Mouse (Mus musculus) heart, embryonic 14.5 days (tissue): ENCODE measurements around the gene Glud1. TPM values are rescaled to one million over a fixed set of nuclear protein-coding genes. Genes with fewer than 3 reads are reported as not detected.

Source experiments
- ATAC-seq: fragments of 200-750 bp; cut with Nextera tagmentation; 2 replicates; pipeline ENCODE4 v1.8.0; 2017; ENCODE audit warnings: low read depth, moderate TSS enrichment; ENCODE audit not compliant: insufficient number of reproducible peaks, insufficient read depth, low FRiP score
- H3K27ac ChIP-seq, 2 experiments: fragments of 200-500 bp in 1 of 2; fragments of 300-500 bp in 1 of 2; sonication (generic) in 1 of 2; replicated peaks in 1 of 2; 2 replicates each; pipeline ENCODE4 v1.5.1; 2012 to 2014; ENCODE audit warnings: low read depth in 2 of 2, low read length in 2 of 2, control low read depth in 1 of 2, mild to moderate bottlenecking in 1 of 2, mixed read lengths in 1 of 2; ENCODE audit not compliant: control insufficient read depth in 1 of 2, insufficient read depth in 1 of 2
- H3K27me3 ChIP-seq: fragments of 300-500 bp; sonication (generic); 2 replicates; pipeline ENCODE4 v1.6.1; 2014; ENCODE audit warnings: mild to moderate bottlenecking, low read length, control low read depth; ENCODE audit not compliant: control insufficient read depth, insufficient read depth
- H3K36me3 ChIP-seq: fragments of 300-500 bp; sonication (generic); 2 replicates; pipeline ENCODE4 v1.6.1; 2014; ENCODE audit warnings: mild to moderate bottlenecking, control low read depth, low read length, mixed read lengths; ENCODE audit not compliant: control insufficient read depth, insufficient read depth
- H3K4me1 ChIP-seq, 2 experiments: fragments of 200-500 bp in 1 of 2; fragments of 300-500 bp in 1 of 2; sonication (generic) in 1 of 2; 2 replicates each; pipeline ENCODE4 v1.6.1; 2012 to 2014; ENCODE audit warnings: low read length in 2 of 2, control low read depth in 1 of 2, mixed read lengths in 1 of 2; ENCODE audit not compliant: control insufficient read depth in 2 of 2, insufficient read depth in 2 of 2
- H3K4me2 ChIP-seq: fragments of 300-500 bp; sonication (generic); 2 replicates; pipeline ENCODE4 v1.6.1; 2014; ENCODE audit warnings: mild to moderate bottlenecking, low read length
- H3K4me3 ChIP-seq, 2 experiments: fragments of 200-500 bp in 1 of 2; fragments of 300-500 bp in 1 of 2; sonication (generic) in 1 of 2; 2 replicates each; pipeline ENCODE4 v1.5.1; 2012 to 2014; ENCODE audit warnings: low read length in 2 of 2, mild to moderate bottlenecking in 2 of 2, control low read depth in 1 of 2, low read depth in 1 of 2, moderate library complexity in 1 of 2; ENCODE audit not compliant: control insufficient read depth in 1 of 2, insufficient read depth in 1 of 2
- H3K9ac ChIP-seq: fragments of 300-500 bp; sonication (generic); 2 replicates; pipeline ENCODE4 v1.6.1; 2014; ENCODE audit warnings: mild to moderate bottlenecking, low read length
- H3K9me3 ChIP-seq: fragments of 300-500 bp; sonication (generic); 2 replicates; pipeline ENCODE4 v1.6.1; 2016; ENCODE audit warnings: low read length, control low read depth; ENCODE audit not compliant: control insufficient read depth
- WGBS: fragments of 180-500 bp; shearing (Covaris S2); extraction: QIAGEN DNeasy Blood & Tissue Kit; methylation state at CpG from one replicate; pipeline ENCODE4 v1.1.7; 2014; 5-methylcytosine and 5-hydroxymethylcytosine counted together
- polyA plus RNA-seq: library from polyadenylated mRNA; unstranded; fragments of >200 nt; fragmentation: Nextera tagmentation; extraction: Ambion mirVana; gene quantifications from 2 replicates; pipeline ENCODE4 v1.2.1, GENCODE M21; 2014

The Glud1 gene
- polyA plus RNA-seq, 1 experiment from 2014 or later: 68.0 TPM

GRCm38 (mm10) chr14:34281736-34282269, 28.7 kb upstream of the Glud1 start:
- H3K27ac ChIP-seq: no peak overlapping the region
- H3K9ac ChIP-seq: no peak overlapping the region
- no peak overlapping the region for H3K4me3 ChIP-seq
- no peaks in the 10 kb centered on the region for H3K36me3 ChIP-seq
- H3K4me2 ChIP-seq: no peak overlapping the region
- no peaks in the 10 kb centered on the region for H3K4me1 ChIP-seq
- H3K9me3 ChIP-seq: no peaks in the 10 kb centered on the region
- ATAC-seq: no peak
- H3K27me3 ChIP-seq: no peaks in the 10 kb centered on the region
- 88% methylated on average over 5 of the region's 5 CpGs for WGBS

- H3K9ac ChIP-seq: no peak overlapping the region
- H3K9me3 ChIP-seq: no peaks in the 10 kb centered on the region
- H3K36me3 ChIP-seq: no peaks in the 10 kb centered on the region
- no peaks in the 10 kb centered on the region for H3K4me1 ChIP-seq
- no peak overlapping the region for H3K4me2 ChIP-seq
- H3K27ac ChIP-seq: no peak overlapping the region
- H3K4me3 ChIP-seq: no peak overlapping the region
- 55% methylated on average over 2 of the region's 2 CpGs for WGBS
- ATAC-seq: no peak
- H3K27me3 ChIP-seq: no peaks in the 10 kb centered on the region
Measured at GRCm38 (mm10) chr14:34288396-34288795, 22.1 kb upstream of the Glud1 start.

GRCm38 (mm10) chr14:34289259-34290015, 21.1 kb upstream of the Glud1 start:
- no peaks in the 10 kb centered on the region for H3K4me1 ChIP-seq
- no peaks in the 10 kb centered on the region for H3K27me3 ChIP-seq
- no peaks in the 10 kb centered on the region for H3K9me3 ChIP-seq
- H3K9ac ChIP-seq: no peak overlapping the region
- H3K4me2 ChIP-seq: no peak overlapping the region
- no peak overlapping the region for H3K4me3 ChIP-seq
- WGBS: 91% methylated on average over 3 of the region's 3 CpGs
- no peak overlapping the region for H3K27ac ChIP-seq
- ATAC-seq: no peak
- H3K36me3 ChIP-seq: no peaks in the 10 kb centered on the region

GRCm38 (mm10) chr14:34290229-34290628, 20.3 kb upstream of the Glud1 start:
- H3K4me3 ChIP-seq: no peak overlapping the region
- H3K9ac ChIP-seq: no peak overlapping the region
- no peak for ATAC-seq
- no peak overlapping the region for H3K27ac ChIP-seq
- WGBS: 29% methylated on average over 1 of the region's 1 CpGs
- H3K4me2 ChIP-seq: no peak overlapping the region
- H3K36me3 ChIP-seq: no peaks in the 10 kb centered on the region
- H3K27me3 ChIP-seq: no peaks in the 10 kb centered on the region
- H3K4me1 ChIP-seq: no peaks in the 10 kb centered on the region
- H3K9me3 ChIP-seq: no peaks in the 10 kb centered on the region

- no peak for ATAC-seq
- Histone ChIP-seq H3K27me3 (no peaks in the 10 kb centered on the region), H3K4me1 (peaks cover 3 to 5% of the 10 kb centered on the region in 2 experiments), H3K36me3 (no peaks in the 10 kb centered on the region), H3K27ac (no peak overlapping the region), H3K9ac (no peak overlapping the region), H3K4me2 (no peak overlapping the region), H3K4me3 (no peak overlapping the region), H3K9me3 (no peaks in the 10 kb centered on the region)
- 91% methylated on average over 3 of the region's 3 CpGs for WGBS
Measured at GRCm38 (mm10) chr14:34293641-34294040, 16.9 kb upstream of the Glud1 start.

- 77% methylated on average over 7 of the region's 7 CpGs for WGBS
- Histone ChIP-seq H3K27me3 (no peaks in the 10 kb centered on the region), H3K36me3 (no peaks in the 10 kb centered on the region), H3K27ac (no peak overlapping the region), H3K4me1 (peaks cover 3 to 5% of the 10 kb centered on the region in 2 experiments), H3K9ac (no peak overlapping the region), H3K9me3 (no peaks in the 10 kb centered on the region), H3K4me2 (no peak overlapping the region), H3K4me3 (no peak overlapping the region)
- ATAC-seq: no peak
Measured at GRCm38 (mm10) chr14:34296350-34296749, 14.2 kb upstream of the Glud1 start.

- 20% methylated on average over 4 of the region's 4 CpGs for WGBS
- peaks cover 3 to 5% of the 10 kb centered on the region in 2 experiments for H3K4me1 ChIP-seq
- H3K4me3 ChIP-seq: no peak overlapping the region
- no peaks in the 10 kb centered on the region for H3K27me3 ChIP-seq
- H3K36me3 ChIP-seq: no peaks in the 10 kb centered on the region
- no peaks in the 10 kb centered on the region for H3K9me3 ChIP-seq
- H3K27ac ChIP-seq: no peak overlapping the region
- ATAC-seq: no peak
- no peak overlapping the region for H3K4me2 ChIP-seq
- no peak overlapping the region for H3K9ac ChIP-seq
Measured at GRCm38 (mm10) chr14:34297038-34297437, 13.5 kb upstream of the Glud1 start.

- Histone ChIP-seq H3K9me3 (no peaks in the 10 kb centered on the region), H3K4me3 (no peak overlapping the region), H3K36me3 (no peaks in the 10 kb centered on the region), H3K27ac (no peak overlapping the region; a peak in 1 of 4 replicates), H3K4me1 (peaks cover 3 to 5% of the 10 kb centered on the region in 2 experiments), H3K4me2 (no peak overlapping the region), H3K27me3 (no peaks in the 10 kb centered on the region), H3K9ac (no peak overlapping the region)
- no peak for ATAC-seq
- WGBS: 24% methylated on average over 2 of the region's 2 CpGs
Measured at GRCm38 (mm10) chr14:34297634-34298033, 12.9 kb upstream of the Glud1 start.
